Mouse (Mus musculus) megakaryocyte, embryonic 14.5 days (primary cell): ENCODE data around the gene Aip.

Experiments
- FLI1 ChIP-seq: IDR thresholded peaks from 2 replicates; pipeline ENCODE4 v1.6.1; 2012; ENCODE audit warnings: low read length, inconsistent platforms, mixed read lengths
- GATA1 ChIP-seq: IDR thresholded peaks from 3 replicates; pipeline ENCODE4 v1.6.1; 2012; ENCODE audit warnings: mixed read lengths, low read length, inconsistent platforms, borderline replicate concordance

DNA sequence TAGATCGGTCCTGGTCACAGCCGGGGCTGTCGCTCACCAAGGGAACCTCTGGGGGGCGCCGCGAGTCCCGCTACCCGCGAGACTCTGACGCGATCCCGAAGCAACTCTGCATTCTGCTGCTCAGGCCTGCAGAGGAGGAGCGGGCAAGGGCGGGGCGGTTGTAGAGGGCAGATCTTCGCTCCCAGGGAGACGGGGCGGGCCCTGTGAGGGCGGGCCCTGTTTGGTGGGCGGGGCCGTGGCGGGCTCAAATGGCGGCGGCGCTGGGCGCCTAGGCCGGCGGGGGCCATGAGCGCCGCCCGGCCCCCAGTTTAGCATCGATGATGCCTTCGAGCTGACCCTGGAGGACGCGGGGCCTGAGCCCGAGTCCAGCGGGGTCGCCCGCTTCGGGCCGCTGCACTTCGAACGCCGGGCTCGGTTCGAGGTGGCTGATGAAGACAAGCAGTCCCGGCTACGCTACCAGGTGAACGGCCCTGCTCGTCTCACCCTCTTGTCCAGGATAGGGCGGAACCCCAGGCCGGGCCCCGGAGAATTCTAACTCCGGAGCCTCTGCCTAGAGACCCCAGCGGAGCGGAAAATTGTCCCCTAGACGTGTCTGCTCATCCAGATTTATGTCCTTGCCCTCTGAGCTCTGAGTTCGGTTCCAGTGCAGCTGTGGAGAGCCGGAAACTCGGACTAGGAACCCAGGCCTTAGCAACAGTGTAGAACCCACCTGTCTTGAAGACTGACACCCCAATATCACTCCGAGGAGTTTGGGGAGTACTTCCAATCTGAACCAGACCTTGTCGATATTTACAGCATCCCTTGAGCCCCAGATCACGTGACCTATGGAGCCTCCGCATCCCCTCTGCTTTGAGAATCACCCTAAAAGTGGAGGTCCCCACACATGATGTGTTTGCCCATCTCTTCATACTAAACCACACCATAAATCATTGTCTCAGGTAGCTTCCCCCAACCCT is at the start of gene Aip:
- TF ChIP-seq GATA1 (no peak), FLI1 (no peak)
